Mouse (Mus musculus) erythroid progenitor cell, adult 5-6 weeks (primary cell): Measurements from ENCODE around the gene Kcnk15. TPM values are rescaled to one million over a fixed set of nuclear protein-coding genes. Genes with fewer than 3 reads are reported as not detected.

Experiments used
- ATAC-seq: replicated peaks from 2 replicates; pipeline ENCODE4 v1.8.0; 2016; ENCODE audit warnings: moderate number of reproducible peaks, mild to moderate bottlenecking, moderate TSS enrichment, inconsistent platforms; ENCODE audit not compliant: poor library complexity, low FRiP score, severe bottlenecking
- total RNA-seq, 2 experiments: library from RNA; stranded (forward) in 1 of 2; stranded (reverse) in 1 of 2; fragments of 150-400 nt in 1 of 2; fragments of 186-747, 209-891 nt in 1 of 2; gene quantifications; 2 replicates each; pipeline versions ENCODE4 v1.2.3 to v1.2.4; 2015 to 2017; ENCODE audit warnings: low replicate concordance in 2 of 2

The Kcnk15 gene
- total RNA-seq, 2 experiments from 2014 or later, result not detected

GRCm38 (mm10) chr2:163871906-163872305, 18.5 kb downstream of the Kcnk15 start:
- no peak for ATAC-seq

- no peak for ATAC-seq
Measured at GRCm38 (mm10) chr2:163874877-163875276, 21.4 kb downstream of the Kcnk15 start.

GRCm38 (mm10) chr2:163875484-163875883, 22.0 kb downstream of the Kcnk15 start:
- 0 out of 2 replicates have a peak, but pooled peaks have one; percentile 12 for ATAC-seq

- ATAC-seq, result no peak
Measured at GRCm38 (mm10) chr2:163876830-163877498, 23.5 kb downstream of the Kcnk15 start.

- ATAC-seq, result no peak
Measured at GRCm38 (mm10) chr2:163880891-163881290, 27.4 kb downstream of the Kcnk15 start.

- ATAC-seq, result no peak
Measured at GRCm38 (mm10) chr2:163882859-163883652, 29.6 kb downstream of the Kcnk15 start.

GRCm38 (mm10) chr2:163889411-163889810, 36.0 kb downstream of the Kcnk15 start:
- no peak for ATAC-seq

GRCm38 (mm10) chr2:163890586-163890985, 37.1 kb downstream of the Kcnk15 start:
- ATAC-seq, result no peak

- no peak for ATAC-seq
Measured at GRCm38 (mm10) chr2:163891271-163891670, 37.8 kb downstream of the Kcnk15 start.

GRCm38 (mm10) chr2:163893446-163894370, 40.3 kb downstream of the Kcnk15 start:
- no peak for ATAC-seq

- no peak for ATAC-seq
Measured at GRCm38 (mm10) chr2:163895156-163895555, 41.7 kb downstream of the Kcnk15 start.

- no peak for ATAC-seq
Measured at GRCm38 (mm10) chr2:163897026-163897425, 43.6 kb downstream of the Kcnk15 start.

- no peak for ATAC-seq
Measured at GRCm38 (mm10) chr2:163897988-163898535, 44.6 kb downstream of the Kcnk15 start.

- no peak for ATAC-seq
Measured at GRCm38 (mm10) chr2:163899910-163900411, 46.5 kb downstream of the Kcnk15 start.

- no peak for ATAC-seq
Measured at GRCm38 (mm10) chr2:163901043-163901442, 47.6 kb downstream of the Kcnk15 start.

GRCm38 (mm10) chr2:163902448-163902847, 49.0 kb downstream of the Kcnk15 start:
- no peak for ATAC-seq

- no peak for ATAC-seq
Measured at GRCm38 (mm10) chr2:163903461-163903860, 50.0 kb downstream of the Kcnk15 start.

GRCm38 (mm10) chr2:163904323-163904722, 50.9 kb downstream of the Kcnk15 start:
- ATAC-seq, result no peak

GRCm38 (mm10) chr2:163907131-163907530, 53.7 kb downstream of the Kcnk15 start:
- ATAC-seq, result no peak
